Mouse (Mus musculus): ENCODE measurements around the gene Mucl3.

DNA sequence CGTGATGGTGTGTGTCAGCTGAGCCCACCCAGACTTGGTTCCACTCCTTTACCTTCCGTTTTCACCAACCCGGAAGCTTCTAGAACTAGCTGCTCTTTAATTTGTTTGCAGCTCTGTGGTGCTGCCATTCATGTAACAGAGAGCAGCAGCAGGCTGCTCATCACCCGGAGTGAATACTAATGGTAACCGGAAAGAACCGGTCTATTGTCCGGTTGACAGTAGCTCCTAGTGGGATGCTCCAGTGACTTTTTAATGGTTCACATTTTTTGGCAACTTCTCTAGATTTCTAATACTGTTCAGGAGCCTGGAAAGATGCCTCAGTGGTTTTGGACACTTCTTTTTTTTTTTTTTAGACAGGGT is 52.3 kb downstream of the Mucl3 start:
- no peak for TF ChIP-seq TBP (IDR thresholded peaks at IDR 0.05; ENCODE audit: low read depth, low read length)
- no peak for TF ChIP-seq POLR2A (IDR thresholded peaks at IDR 0.05; ENCODE audit: control insufficient read depth in 1 of 2, insufficient read depth in 1 of 2, low read depth in 1 of 2, low read length in 2 of 2, poor library complexity in 1 of 2)
- no peak for TF ChIP-seq RCOR1 (IDR thresholded peaks at IDR 0.05; ENCODE audit: low read depth, low read length)
- no peak for TF ChIP-seq NRF1 (IDR thresholded peaks at IDR 0.05; ENCODE audit: insufficient read depth, low read depth, low read length, poor library complexity, severe bottlenecking)
- no peak for TF ChIP-seq CTCF (IDR thresholded peaks at IDR 0.05 in 2 of 3, conservative IDR thresholded peaks at IDR 0.05 in 1 of 3; ENCODE audit: control insufficient read depth in 1 of 3, insufficient read depth in 1 of 3, low read depth in 2 of 3, low read length in 3 of 3, poor library complexity in 1 of 3, severe bottlenecking in 1 of 3)
- TF ChIP-seq TAL1 (IDR thresholded peaks at IDR 0.05; ENCODE audit: low read length), result no peak

Data from MEL (cell line).